Mouse (Mus musculus) urinary bladder, postnatal 25 days (tissue): ENCODE measurements around the gene Ssc5d.
"Not testable (repeated sequence)": the region's sequence is repeated elsewhere in the genome, so short reads cannot be mapped to it uniquely, and the experiment has no call there.

Experiments
- DNase-seq: peaks from one replicate; pipeline ENCODE4 v3.0.0; 2022; ENCODE audit warnings: low spot score

Ssc5d gene

GRCm38 (mm10) chr7:4925441-4926381 lies at the start of gene Ssc5d:
Gene Ssc5d (plus strand): TSS chr7:4925785.
- peak; percentile 23 for DNase-seq

GRCm38 (mm10) chr7:4876753-4877221 lies 48.8 kb upstream of the Ssc5d start, which contains the start of gene Isoc2a:
Gene Isoc2a (plus strand): TSS chr7:4877153.
- peak; percentile 77 for DNase-seq

- no peak for DNase-seq
These were observed 48.4 kb upstream of the Ssc5d start for GRCm38 (mm10) chr7:4877226-4877625.

- DNase-seq = peak; percentile 18
These were observed 47.4 kb upstream of the Ssc5d start for GRCm38 (mm10) chr7:4878186-4878585.

- DNase-seq = not testable (repeated sequence)
These were observed 46.5 kb upstream of the Ssc5d start for GRCm38 (mm10) chr7:4879036-4879435.

- DNase-seq = no peak
These were observed 38.9 kb upstream of the Ssc5d start for GRCm38 (mm10) chr7:4886680-4887079.

- no peak for DNase-seq
These were observed 30.4 kb upstream of the Ssc5d start for GRCm38 (mm10) chr7:4895186-4895585.

- DNase-seq = no peak
These were observed 26.5 kb upstream of the Ssc5d start for GRCm38 (mm10) chr7:4898851-4899648.

GRCm38 (mm10) chr7:4899649-4900522 lies 25.7 kb upstream of the Ssc5d start:
- DNase-seq = no peak

GRCm38 (mm10) chr7:4900523-4900851 lies 25.1 kb upstream of the Ssc5d start:
- no peak for DNase-seq

GRCm38 (mm10) chr7:4901171-4901570 lies 24.4 kb upstream of the Ssc5d start:
- DNase-seq = no peak

- no peak for DNase-seq
These were observed 23.2 kb upstream of the Ssc5d start for GRCm38 (mm10) chr7:4902404-4902803.

- no peak for DNase-seq
These were observed 19.1 kb upstream of the Ssc5d start, which contains the start of gene Gm36210 for GRCm38 (mm10) chr7:4906466-4906950. Gene Gm36210 (minus strand): TSS chr7:4906516.

GRCm38 (mm10) chr7:4911561-4911960 lies 14.0 kb upstream of the Ssc5d start:
- DNase-seq = peak; percentile 57

GRCm38 (mm10) chr7:4912248-4912647 lies 13.3 kb upstream of the Ssc5d start:
- no peak for DNase-seq

- DNase-seq = peak; percentile 92
These were observed 10.4 kb upstream of the Ssc5d start, which contains the start of gene Zfp628 for GRCm38 (mm10) chr7:4915007-4915665. Gene Zfp628 (plus strand): TSS chr7:4915217.

- DNase-seq = no peak
These were observed 9.7 kb upstream of the Ssc5d start for GRCm38 (mm10) chr7:4915669-4916416.

GRCm38 (mm10) chr7:4917494-4917893 lies 8.1 kb upstream of the Ssc5d start:
- DNase-seq = no peak

- no peak for DNase-seq
These were observed 6.9 kb upstream of the Ssc5d start for GRCm38 (mm10) chr7:4918681-4919080.

GRCm38 (mm10) chr7:4919096-4919495 lies 6.5 kb upstream of the Ssc5d start:
- no peak for DNase-seq
